Mouse (Mus musculus) MEL (cell line): ENCODE measurements around the gene Hoxb7. TPM values are rescaled to one million over a fixed set of nuclear protein-coding genes. Genes with fewer than 3 reads are reported as not detected.

Experiments used
- DNase-seq: peaks from one replicate; pipeline ENCODE4 v3.0.0; 2011; ENCODE audit warnings: low read depth, low spot score
- H3K27ac ChIP-seq: 2 replicates; pipeline ENCODE4 v1.5.1; 2012; ENCODE audit warnings: low read depth, mild to moderate bottlenecking, control low read depth, low read length, moderate library complexity; ENCODE audit not compliant: control insufficient read depth
- H3K27me3 ChIP-seq, 2 experiments: fragments of 150-350 bp in 1 of 2; sonication (generic) in 1 of 2; 2 replicates each; pipeline ENCODE4 v1.6.1; 2012; ENCODE audit warnings: low read length in 2 of 2, mild to moderate bottlenecking in 2 of 2, improper control_type of control experiment in 1 of 2, moderate library complexity in 1 of 2; ENCODE audit not compliant: insufficient read depth in 2 of 2, control insufficient read depth in 1 of 2
- H3K36me3 ChIP-seq, 2 experiments: 2 replicates each; pipeline ENCODE4 v1.6.1; 2012 to 2014; ENCODE audit warnings: low read length in 2 of 2, improper control_type of control experiment in 1 of 2, inconsistent platforms in 1 of 2, mild to moderate bottlenecking in 1 of 2; ENCODE audit not compliant: insufficient read depth in 2 of 2, control insufficient read depth in 1 of 2
- H3K4me1 ChIP-seq, 2 experiments: fragments of 150-350 bp in 1 of 2; sonication (generic) in 1 of 2; 2 replicates each; pipeline ENCODE4 v1.6.1; 2012; ENCODE audit warnings: low read length in 2 of 2, improper control_type of control experiment in 1 of 2, mild to moderate bottlenecking in 1 of 2; ENCODE audit not compliant: insufficient read depth in 2 of 2, control insufficient read depth in 1 of 2
- H3K4me3 ChIP-seq, 2 experiments: fragments of 150-350 bp in 1 of 2; sonication (generic) in 1 of 2; 2 replicates each; pipeline ENCODE4 v1.5.1; 2012; ENCODE audit warnings: low read depth in 2 of 2, low read length in 2 of 2, mild to moderate bottlenecking in 2 of 2, moderate library complexity in 2 of 2, control low read depth in 1 of 2, improper control_type of control experiment in 1 of 2; ENCODE audit not compliant: control insufficient read depth in 1 of 2, insufficient read depth in 1 of 2
- H3K79me2 ChIP-seq: 2 replicates; pipeline ENCODE4 v1.6.1; 2012; ENCODE audit warnings: mild to moderate bottlenecking, low read length, moderate library complexity; ENCODE audit not compliant: control insufficient read depth, poor library complexity, insufficient read depth
- H3K9ac ChIP-seq: 2 replicates; pipeline ENCODE4 v1.6.1; 2012; ENCODE audit warnings: low read depth, mild to moderate bottlenecking, control low read depth, low read length, moderate library complexity; ENCODE audit not compliant: control insufficient read depth, poor library complexity, severe bottlenecking
- H3K9me3 ChIP-seq: fragments of 150-350 bp; sonication (generic); replicated peaks from 2 replicates; pipeline ENCODE4 v1.6.1; 2012; ENCODE audit warnings: mild to moderate bottlenecking, low read length, improper control_type of control experiment, moderate library complexity; ENCODE audit not compliant: insufficient read depth
- BHLHE40 ChIP-seq: IDR thresholded peaks from 2 replicates; pipeline ENCODE4 v1.6.1; 2012; ENCODE audit warnings: low read depth, mild to moderate bottlenecking, inconsistent platforms, low read length, improper control_type of control experiment, borderline replicate concordance
- CHD1 ChIP-seq: IDR thresholded peaks from 2 replicates; pipeline ENCODE4 v1.6.1; 2012; ENCODE audit warnings: low read depth, mild to moderate bottlenecking, inconsistent platforms, low read length, improper control_type of control experiment
- CHD2 ChIP-seq: IDR thresholded peaks from 2 replicates; pipeline ENCODE4 v1.6.1; 2011; ENCODE audit warnings: low read length, improper control_type of control experiment
- CTCF ChIP-seq, 3 experiments: IDR thresholded peaks in 2 of 3; conservative IDR thresholded peaks in 1 of 3; 2 replicates each; pipeline ENCODE4 v1.5.1; 2011 to 2012; ENCODE audit warnings: low read length in 3 of 3, low read depth in 2 of 3, mild to moderate bottlenecking in 2 of 3, improper control_type of control experiment in 1 of 3, inconsistent platforms in 1 of 3, mixed read lengths in 1 of 3, moderate library complexity in 1 of 3; ENCODE audit not compliant: control insufficient read depth in 1 of 3, insufficient read depth in 1 of 3, poor library complexity in 1 of 3, severe bottlenecking in 1 of 3
- E2F4 ChIP-seq: IDR thresholded peaks from 2 replicates; pipeline ENCODE4 v1.6.1; 2011; ENCODE audit warnings: low read depth, low read length, improper control_type of control experiment, borderline replicate concordance
- ELF1 ChIP-seq: IDR thresholded peaks from 2 replicates; pipeline ENCODE4 v1.6.1; 2014; ENCODE audit warnings: low read depth, mild to moderate bottlenecking, inconsistent platforms, low read length, improper control_type of control experiment, moderate library complexity
- EP300 ChIP-seq, 2 experiments: IDR thresholded peaks; 2 replicates each; pipeline ENCODE4 v1.6.1; 2011; ENCODE audit warnings: improper control_type of control experiment in 2 of 2, low read length in 2 of 2, low read depth in 1 of 2, mild to moderate bottlenecking in 1 of 2
- ETS1 ChIP-seq: IDR thresholded peaks from 2 replicates; pipeline ENCODE4 v1.6.1; 2012; ENCODE audit warnings: low read depth, mild to moderate bottlenecking, inconsistent platforms, low read length, improper control_type of control experiment, moderate library complexity
- HCFC1 ChIP-seq: IDR thresholded peaks from 2 replicates; pipeline ENCODE4 v1.6.1; 2012; ENCODE audit warnings: low read depth, mild to moderate bottlenecking, inconsistent platforms, low read length, improper control_type of control experiment, moderate library complexity
- JUND ChIP-seq: IDR thresholded peaks from 2 replicates; pipeline ENCODE4 v1.6.1; 2011; ENCODE audit warnings: low read depth, mild to moderate bottlenecking, improper control_type of control experiment, low read length
- MAFK ChIP-seq: IDR thresholded peaks from 2 replicates; pipeline ENCODE4 v1.6.1; 2011; ENCODE audit warnings: low read depth, mild to moderate bottlenecking, low read length, improper control_type of control experiment, borderline replicate concordance
- MYC ChIP-seq: IDR thresholded peaks from 2 replicates; pipeline ENCODE4 v1.6.1; 2011; ENCODE audit warnings: low read depth, mild to moderate bottlenecking, low read length, improper control_type of control experiment, moderate library complexity
- NELFE ChIP-seq: IDR thresholded peaks from 2 replicates; pipeline ENCODE4 v1.6.1; 2011; ENCODE audit warnings: low read depth, low read length, improper control_type of control experiment
- RAD21 ChIP-seq: IDR thresholded peaks from 2 replicates; pipeline ENCODE4 v1.6.1; 2011; ENCODE audit warnings: mild to moderate bottlenecking, low read depth, low read length, improper control_type of control experiment
- SIN3A ChIP-seq: IDR thresholded peaks from 2 replicates; pipeline ENCODE4 v1.6.1; 2012; ENCODE audit warnings: low read length, improper control_type of control experiment, inconsistent platforms
- SMC3 ChIP-seq: IDR thresholded peaks from 2 replicates; pipeline ENCODE4 v1.6.1; 2011; ENCODE audit warnings: low read depth, low read length, improper control_type of control experiment
- TCF12 ChIP-seq: IDR thresholded peaks from 2 replicates; pipeline ENCODE4 v1.6.1; 2014; ENCODE audit warnings: low read depth, mild to moderate bottlenecking, inconsistent platforms, low read length, improper control_type of control experiment, moderate library complexity
- USF2 ChIP-seq, 2 experiments: IDR thresholded peaks; 2 replicates each; pipeline ENCODE4 v1.6.1; 2011 to 2012; ENCODE audit warnings: improper control_type of control experiment in 2 of 2, low read length in 2 of 2, borderline replicate concordance in 1 of 2, inconsistent platforms in 1 of 2, low read depth in 1 of 2, mild to moderate bottlenecking in 1 of 2; ENCODE audit not compliant: insufficient read depth in 1 of 2
- ZC3H11A ChIP-seq: IDR thresholded peaks from 2 replicates; pipeline ENCODE4 v1.6.1; 2012; ENCODE audit warnings: low read depth, mild to moderate bottlenecking, inconsistent platforms, low read length, improper control_type of control experiment
- polyA plus RNA-seq, 2 experiments: library from polyadenylated mRNA; stranded (reverse) in 1 of 2; unstranded in 1 of 2; fragments of >175 nt in 1 of 2; fragments of >200 nt in 1 of 2; gene quantifications; 2 replicates each; pipeline versions ENCODE4 v1.2.1 to v1.2.4; 2012; ENCODE audit warnings: low replicate concordance in 2 of 2, low read depth in 1 of 2; ENCODE audit not compliant: insufficient read length in 2 of 2, insufficient read depth in 1 of 2, missing spikeins in 1 of 2
- total RNA-seq: library from RNA; depleted of rRNA; stranded (reverse); fragments of 300-350 nt; gene quantifications from 2 replicates; pipeline ENCODE4 v1.2.3, GENCODE M21; 2012

Hoxb7 gene
- total and polyA plus RNA-seq, 3 experiments: not detected

- no peaks in the 10 kb centered on the region for H3K4me1 ChIP-seq
- TF ChIP-seq USF2 (IDR thresholded peaks at IDR 0.05; ENCODE audit: borderline replicate concordance in 1 of 2, insufficient read depth in 1 of 2, low read depth in 1 of 2, low read length in 2 of 2): no peak
- TF ChIP-seq E2F4: no peak
- no peak for TF ChIP-seq BHLHE40
- no peak for TF ChIP-seq CHD2
- no peak for TF ChIP-seq CHD1
- TF ChIP-seq MAFK: no peak
- no peak for TF ChIP-seq SMC3
- no peak for TF ChIP-seq ELF1
These were observed 15.4 kb downstream of the Hoxb7 start for GRCm38 (mm10) chr11:96301837-96302236.

GRCm38 (mm10) chr11:96302381-96303150, 16.1 kb downstream of the Hoxb7 start:
- DNase-seq: no peak
- Histone ChIP-seq H3K9ac (no peak overlapping the region), H3K27ac (no peak overlapping the region), H3K9me3 (no peaks in the 10 kb centered on the region), H3K27me3 (peaks cover 0 to 4% of the 10 kb centered on the region in 2 experiments; a peak in 3 of 4 replicates), H3K4me3 (no peak overlapping the region), H3K36me3 (no peaks in the 10 kb centered on the region), H3K79me2 (no peaks in the 10 kb centered on the region), H3K4me1 (no peaks in the 10 kb centered on the region)
- TF ChIP-seq SMC3 (no peak), JUND (no peak), ELF1 (no peak), ZC3H11A (no peak), RAD21 (no peak), CHD1 (no peak), SIN3A (no peak), CHD2 (no peak), NELFE (no peak), EP300 (IDR thresholded peaks at IDR 0.05; ENCODE audit: low read depth in 1 of 2, low read length in 2 of 2) (no peak), CTCF (IDR thresholded peaks at IDR 0.05 in 2 of 3, conservative IDR thresholded peaks at IDR 0.05 in 1 of 3; ENCODE audit: control insufficient read depth in 1 of 3, insufficient read depth in 1 of 3, low read depth in 2 of 3, low read length in 3 of 3, poor library complexity in 1 of 3, severe bottlenecking in 1 of 3) (no peak), HCFC1 (no peak), TCF12 (no peak), MYC (no peak), ETS1 (no peak)

More at GRCm38 (mm10) chr11:96301837-96302236, 15.4 kb downstream of the Hoxb7 start:
- H3K9ac ChIP-seq: no peak overlapping the region
- no peak overlapping the region for H3K4me3 ChIP-seq
- no peak for DNase-seq
- H3K9me3 ChIP-seq: no peaks in the 10 kb centered on the region
- H3K36me3 ChIP-seq: no peaks in the 10 kb centered on the region
- H3K79me2 ChIP-seq: no peaks in the 10 kb centered on the region
- no peak overlapping the region for H3K27ac ChIP-seq
- peaks cover 4 to 7% of the 10 kb centered on the region in 2 experiments for H3K27me3 ChIP-seq
